Mouse (Mus musculus): Measurements from ENCODE around the gene Zc3hc1. TPM values are rescaled to one million over a fixed set of nuclear protein-coding genes. Genes with fewer than 3 reads are reported as not detected.

The Zc3hc1 gene
- 36.1 and 42.4 TPM in 2 replicates for polyA plus RNA-seq (2015; fragmentation: Nextera tagmentation; extraction: Ambion mirVana)

DNA sequence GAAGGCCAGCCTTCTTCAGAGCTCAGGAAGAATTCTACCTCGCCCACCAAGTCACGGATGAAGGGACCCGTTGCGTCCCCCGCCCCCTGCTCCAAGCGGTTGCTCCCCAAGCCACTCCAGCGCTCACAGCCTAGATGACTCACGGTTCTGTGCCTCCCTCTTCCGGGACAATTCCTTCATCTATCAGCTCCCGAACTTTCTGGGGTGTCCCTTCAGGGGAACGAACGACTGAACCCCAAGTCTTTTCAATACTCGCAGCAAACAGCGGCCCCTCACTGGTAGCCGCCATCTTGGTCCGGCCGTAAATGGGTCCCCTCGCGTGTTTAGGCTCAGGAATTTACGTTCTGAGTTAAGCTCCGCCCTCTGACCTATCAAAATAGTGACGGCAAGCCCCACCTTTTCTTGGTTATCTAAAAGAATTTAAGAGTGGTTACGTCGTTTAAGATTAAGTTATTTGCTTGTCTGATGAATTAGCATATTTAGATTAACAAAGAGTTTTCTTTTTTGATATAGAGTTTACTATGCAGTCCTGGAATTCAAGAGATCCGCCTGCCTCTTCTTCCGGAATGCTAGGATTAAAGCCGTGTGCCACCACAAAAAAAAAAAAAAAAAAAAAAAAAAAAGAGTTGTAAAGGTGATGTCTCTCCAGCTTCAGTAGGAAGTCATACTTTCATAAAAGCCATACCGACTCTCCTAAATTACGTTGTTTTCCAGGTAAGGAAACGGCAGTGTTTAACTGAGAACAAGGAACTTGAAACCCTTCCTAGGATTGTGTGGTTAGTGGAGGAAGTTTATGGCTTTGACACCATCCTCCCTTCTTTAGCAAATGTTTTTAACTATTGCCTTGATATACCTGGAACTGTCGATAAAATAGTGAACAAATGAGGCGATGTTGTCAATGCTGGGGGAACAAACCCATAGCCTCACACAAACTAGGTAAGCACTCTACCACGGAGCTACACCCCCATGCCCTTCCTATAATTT lies at the start of gene Zc3hc1:
TSS of gene Zc3hc1 (minus strand) at position 315 of the 984 bp plus-strand sequence.
- Histone ChIP-seq H3K9me3 (replicated peaks) (no peaks in the 10 kb centered on the region), H3K4me1 (replicated peaks) (peaks cover 5% of the 10 kb centered on the region; the same call in 1 of the 2 replicates), H3K27me3 (no peaks in the 10 kb centered on the region), H3K4me2 (peak within 1 kb of the TSS; percentile 62), H3K4me3 (peak within 1 kb of the TSS; percentile 88), H3K36me3 (peaks cover 13% of the 10 kb centered on the region), H3K27ac (peak within 1 kb of the TSS; percentile 26; the same call in 1 of the 2 replicates), H3K9ac (peak within 1 kb of the TSS; percentile 78)
- 16% methylated on average over 33 of the region's 33 CpGs for WGBS
- no peak for ATAC-seq (replicated peaks; ENCODE audit: insufficient number of reproducible peaks, insufficient read depth, low FRiP score, low read depth)

DNA sequence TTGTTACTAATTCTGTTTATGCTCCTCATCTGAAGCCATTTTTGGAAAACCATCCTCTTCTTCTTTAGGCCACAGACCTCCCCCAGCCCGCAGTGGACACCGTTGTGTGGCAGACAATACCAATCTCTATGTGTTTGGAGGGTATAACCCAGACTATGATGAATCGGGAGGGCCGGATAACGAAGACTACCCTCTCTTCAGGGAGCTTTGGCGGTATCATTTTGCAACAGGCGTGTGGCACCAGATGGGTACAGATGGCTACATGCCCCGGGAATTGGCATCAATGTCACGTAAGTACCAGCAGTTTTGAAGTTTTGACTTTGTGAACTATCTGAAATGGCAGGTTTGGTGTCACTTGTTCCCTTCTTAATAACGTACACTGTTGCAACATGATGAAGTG lies 48.7 kb upstream of the Zc3hc1 start:
- no peak overlapping the region for H3K27ac ChIP-seq

DNA sequence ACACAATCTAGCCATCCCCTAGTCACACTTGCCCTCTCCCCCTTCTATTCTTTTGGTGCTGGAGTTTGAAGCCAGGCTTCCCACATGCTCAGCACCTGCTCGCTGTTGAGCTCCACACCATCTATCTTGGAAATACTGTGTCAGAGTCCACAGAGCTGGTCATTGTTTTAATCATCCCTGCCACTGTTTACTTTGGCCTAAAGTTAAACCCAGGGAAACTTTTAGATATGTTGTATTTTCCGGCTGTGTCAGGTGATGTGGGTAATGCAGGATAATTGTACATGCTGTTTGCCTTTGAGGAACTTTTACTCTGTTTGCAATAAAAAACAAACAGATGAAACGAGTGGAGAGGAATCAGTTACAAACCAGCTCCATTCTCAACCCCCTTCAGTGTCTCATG lies 46.2 kb upstream of the Zc3hc1 start:
- Histone ChIP-seq H3K27me3 (no peaks in the 10 kb centered on the region), H3K9ac (no peak overlapping the region), H3K4me2 (no peak overlapping the region), H3K4me3 (no peak overlapping the region), H3K9me3 (replicated peaks) (no peaks in the 10 kb centered on the region), H3K36me3 (peaks cover 12% of the 10 kb centered on the region; the same call in 1 of the 2 replicates), H3K4me1 (replicated peaks) (peaks cover 13% of the 10 kb centered on the region; the same call in 1 of the 2 replicates), H3K27ac (no peak overlapping the region)
- ATAC-seq (replicated peaks; ENCODE audit: insufficient number of reproducible peaks, insufficient read depth, low FRiP score, low read depth) = no peak
- WGBS = 62% methylated on average over 3 of the region's 3 CpGs

More for the DNA sequence above, 48.7 kb upstream of the Zc3hc1 start:
- no peak for ATAC-seq (replicated peaks; ENCODE audit: insufficient number of reproducible peaks, insufficient read depth, low FRiP score, low read depth)
- Histone ChIP-seq H3K36me3 (peaks cover 31% of the 10 kb centered on the region), H3K27me3 (no peaks in the 10 kb centered on the region), H3K4me3 (no peak overlapping the region), H3K4me1 (replicated peaks) (peaks cover 6% of the 10 kb centered on the region; the same call in 1 of the 2 replicates), H3K9me3 (replicated peaks) (no peaks in the 10 kb centered on the region), H3K4me2 (no peak overlapping the region), H3K9ac (no peak overlapping the region)
- 96% methylated on average over 10 of the region's 10 CpGs for WGBS

DNA sequence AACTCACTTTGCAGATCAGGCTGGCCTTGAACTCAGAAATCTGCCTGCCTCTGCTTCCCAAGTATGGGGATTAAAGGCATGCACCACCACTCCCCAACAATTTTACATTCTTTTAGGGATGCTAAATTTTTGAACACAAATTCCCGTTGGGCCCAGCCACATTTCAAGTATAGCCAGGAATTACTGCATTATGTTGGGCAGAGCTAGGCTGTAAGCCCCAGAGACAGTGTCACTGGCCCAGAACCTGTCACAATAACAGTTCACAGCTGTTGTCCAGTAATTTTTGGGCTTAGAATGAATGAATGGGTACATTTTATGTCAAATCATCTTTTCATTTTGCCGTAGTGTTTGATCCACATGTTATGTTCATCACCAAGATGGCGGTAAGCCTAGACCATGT lies 45.6 kb upstream of the Zc3hc1 start:
- H3K36me3 ChIP-seq = peaks cover 6% of the 10 kb centered on the region; the same call in 1 of the 2 replicates
- H3K27ac ChIP-seq = no peak overlapping the region
- ATAC-seq (replicated peaks; ENCODE audit: insufficient number of reproducible peaks, insufficient read depth, low FRiP score, low read depth) = no peak
- H3K27me3 ChIP-seq = no peaks in the 10 kb centered on the region
- H3K9me3 ChIP-seq (replicated peaks) = no peaks in the 10 kb centered on the region
- H3K4me2 ChIP-seq = no peak overlapping the region
- 83% methylated on average over 3 of the region's 3 CpGs for WGBS
- H3K4me1 ChIP-seq (replicated peaks) = peaks cover 13% of the 10 kb centered on the region; the same call in 1 of the 2 replicates
- H3K4me3 ChIP-seq = no peak overlapping the region
- H3K9ac ChIP-seq = no peak overlapping the region

DNA sequence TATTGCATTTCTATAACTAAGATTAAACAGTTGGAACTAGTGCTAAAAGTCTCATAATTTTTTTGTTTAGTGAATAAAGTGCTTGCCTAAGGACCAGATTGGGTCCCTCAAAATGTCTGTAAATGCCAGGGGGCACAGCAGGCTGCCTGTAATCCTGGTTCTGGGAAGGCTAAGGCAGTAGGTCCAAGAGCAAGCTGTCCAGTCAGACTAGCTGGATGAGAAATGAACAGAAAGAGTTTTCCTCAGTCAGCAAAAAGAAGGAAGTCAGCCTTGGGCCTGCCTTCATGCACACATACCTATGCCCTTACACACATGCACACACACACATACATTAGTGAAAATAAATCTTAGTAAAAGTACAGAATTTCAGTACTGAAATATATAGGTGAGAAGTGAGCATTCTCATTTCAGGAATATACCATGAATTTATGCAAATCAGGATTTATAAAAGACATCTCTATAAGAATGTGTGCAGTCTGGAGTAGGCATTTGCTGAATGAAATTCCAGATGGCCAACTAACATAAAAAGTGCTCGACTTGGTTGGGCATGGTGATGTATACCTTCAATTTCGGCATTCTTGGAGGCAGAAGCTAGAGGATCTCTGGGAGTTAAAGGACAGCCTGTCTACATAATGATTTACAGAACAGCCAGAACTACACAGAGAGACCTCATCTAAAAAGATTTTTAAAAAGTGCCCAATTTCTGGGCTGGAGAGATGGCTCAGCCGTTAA lies 41.8 kb upstream of the Zc3hc1 start:
- no peaks in the 10 kb centered on the region for H3K9me3 ChIP-seq (replicated peaks)
- no peak overlapping the region for H3K4me3 ChIP-seq
- H3K27ac ChIP-seq = peak overlapping the region; percentile 47
- no peaks in the 10 kb centered on the region for H3K27me3 ChIP-seq
- WGBS = 35% methylated on average over 3 of the region's 3 CpGs
- no peak for ATAC-seq (replicated peaks; ENCODE audit: insufficient number of reproducible peaks, insufficient read depth, low FRiP score, low read depth)
- no peaks in the 10 kb centered on the region for H3K36me3 ChIP-seq
- H3K4me2 ChIP-seq = no peak overlapping the region
- H3K4me1 ChIP-seq (replicated peaks) = peaks cover 13% of the 10 kb centered on the region; the same call in 1 of the 2 replicates
- no peak overlapping the region for H3K9ac ChIP-seq

DNA sequence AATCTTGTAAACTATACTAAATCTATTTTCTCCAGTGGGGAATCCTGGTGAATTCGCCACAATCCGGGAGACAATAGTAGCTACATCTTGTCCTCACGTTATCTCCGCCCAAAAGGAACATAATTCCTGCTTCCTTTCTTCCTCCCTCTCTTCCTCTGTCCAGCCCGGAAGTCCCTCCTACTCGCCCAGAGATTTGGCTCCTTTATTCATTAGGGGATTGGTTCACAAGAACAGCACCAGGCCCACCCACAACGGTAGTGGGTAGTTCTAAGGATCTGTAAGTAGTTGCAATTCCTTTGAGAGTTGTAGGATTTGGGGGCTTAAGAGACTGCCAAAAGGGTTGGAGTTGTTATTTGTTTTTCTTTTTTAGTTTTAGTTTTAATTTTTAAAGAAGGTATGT lies 26.0 kb upstream of the Zc3hc1 start:
- Histone ChIP-seq H3K9me3 (replicated peaks) (no peaks in the 10 kb centered on the region), H3K4me1 (replicated peaks) (no peaks in the 10 kb centered on the region), H3K4me2 (no peak overlapping the region), H3K27ac (no peak overlapping the region), H3K27me3 (no peaks in the 10 kb centered on the region), H3K4me3 (no peak overlapping the region), H3K36me3 (peaks cover 9% of the 10 kb centered on the region; the same call in 1 of the 2 replicates), H3K9ac (no peak overlapping the region)
- no peak for ATAC-seq (replicated peaks; ENCODE audit: insufficient number of reproducible peaks, insufficient read depth, low FRiP score, low read depth)
- WGBS = 81% methylated on average over 7 of the region's 7 CpGs

DNA sequence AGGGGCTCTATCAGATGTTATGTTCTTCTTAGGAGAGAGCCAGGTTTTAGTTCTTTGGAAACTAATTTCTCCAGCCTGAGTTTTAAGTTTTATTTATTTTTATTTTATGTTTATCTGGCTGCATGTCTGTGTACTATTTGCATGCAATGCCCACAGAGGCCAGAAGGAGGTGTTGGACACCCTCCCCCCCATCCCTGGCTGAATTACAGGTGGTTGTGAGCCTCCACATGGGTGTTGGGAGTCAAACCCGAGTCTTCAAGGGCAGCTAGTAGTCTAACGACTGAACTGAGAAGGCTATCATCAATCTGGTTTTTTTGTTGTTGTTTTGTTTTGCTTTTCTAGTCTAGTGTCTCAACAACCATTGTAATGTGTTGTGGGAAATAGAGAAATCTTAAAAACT lies 25.3 kb upstream of the Zc3hc1 start:
- no peaks in the 10 kb centered on the region for H3K9me3 ChIP-seq (replicated peaks)
- no peak overlapping the region for H3K4me3 ChIP-seq
- no peak overlapping the region for H3K9ac ChIP-seq
- no peaks in the 10 kb centered on the region for H3K4me1 ChIP-seq (replicated peaks)
- peaks cover 2% of the 10 kb centered on the region; the same call in 1 of the 2 replicates for H3K36me3 ChIP-seq
- H3K4me2 ChIP-seq = no peak overlapping the region
- H3K27ac ChIP-seq = no peak overlapping the region
- no peaks in the 10 kb centered on the region for H3K27me3 ChIP-seq
- 83% methylated on average over 2 of the region's 2 CpGs for WGBS
- ATAC-seq (replicated peaks; ENCODE audit: insufficient number of reproducible peaks, insufficient read depth, low FRiP score, low read depth) = no peak

DNA sequence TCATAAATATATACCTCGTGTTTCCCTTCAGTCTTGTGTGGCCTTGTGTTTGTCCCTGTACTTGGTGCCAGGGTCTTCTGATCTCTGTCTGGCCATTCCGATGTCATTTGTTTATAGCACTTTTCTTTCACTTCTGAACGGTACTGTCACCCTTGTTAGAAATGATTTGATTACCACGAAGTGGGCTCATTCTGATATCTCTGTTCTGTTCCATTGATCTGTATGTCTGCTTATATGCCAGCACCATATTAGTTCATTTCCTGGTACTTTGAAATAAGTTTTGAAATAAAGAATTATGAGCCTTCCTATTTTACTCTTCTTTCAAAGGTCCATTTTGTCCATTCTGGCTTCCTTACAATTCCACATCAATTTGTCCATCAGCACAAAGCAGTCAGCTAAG lies 20.5 kb upstream of the Zc3hc1 start:
- no peaks in the 10 kb centered on the region for H3K9me3 ChIP-seq (replicated peaks)
- H3K27me3 ChIP-seq = no peaks in the 10 kb centered on the region
- WGBS = 72% methylated on average over 4 of the region's 4 CpGs
- H3K27ac ChIP-seq = no peak overlapping the region
- no peak overlapping the region for H3K4me3 ChIP-seq
- H3K4me2 ChIP-seq = no peak overlapping the region
- H3K36me3 ChIP-seq = no peaks in the 10 kb centered on the region
- no peak for ATAC-seq (replicated peaks; ENCODE audit: insufficient number of reproducible peaks, insufficient read depth, low FRiP score, low read depth)
- no peaks in the 10 kb centered on the region for H3K4me1 ChIP-seq (replicated peaks)
- no peak overlapping the region for H3K9ac ChIP-seq

DNA sequence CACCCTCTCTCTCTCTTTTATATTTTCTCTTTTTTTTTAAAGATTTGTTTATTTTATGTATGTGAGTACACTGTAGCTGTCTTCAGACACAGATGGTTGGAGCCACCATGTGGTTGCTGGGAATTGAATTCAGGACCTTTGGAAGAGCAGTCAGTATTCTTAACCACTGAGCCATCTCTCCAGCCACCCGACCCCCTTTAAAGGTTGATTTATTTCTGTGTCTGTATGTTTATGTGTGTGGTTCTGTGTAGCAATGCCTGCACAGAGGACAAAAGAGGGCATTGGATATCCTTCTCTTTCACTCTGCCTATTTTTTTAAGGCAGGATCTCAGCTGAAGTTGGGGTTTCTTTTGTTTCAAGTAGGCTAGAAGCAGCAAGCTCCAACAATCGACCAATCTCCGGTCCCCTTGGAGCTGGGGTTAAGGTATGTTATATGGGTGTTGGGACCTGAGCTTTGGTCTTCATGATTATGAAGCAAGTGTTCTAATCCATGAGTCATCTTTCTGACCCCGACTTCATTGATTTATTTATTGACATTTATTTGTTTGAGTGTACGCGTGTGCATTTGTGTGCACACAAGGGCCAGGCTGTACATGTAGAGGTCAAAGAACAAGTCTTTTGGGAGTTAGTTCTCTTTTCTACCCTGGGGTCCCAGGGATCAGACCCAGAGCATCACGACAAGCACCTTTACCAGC lies 18.7 kb upstream of the Zc3hc1 start:
- ATAC-seq (replicated peaks; ENCODE audit: insufficient number of reproducible peaks, insufficient read depth, low FRiP score, low read depth) = no peak
- H3K4me3 ChIP-seq = no peak overlapping the region
- 90% methylated on average over 7 of the region's 7 CpGs for WGBS
- H3K9ac ChIP-seq = no peak overlapping the region
- H3K9me3 ChIP-seq (replicated peaks) = no peaks in the 10 kb centered on the region
- 0 out of 2 replicates have a peak, but pooled peaks cover 3% of the 10 kb centered on the region for H3K4me1 ChIP-seq (replicated peaks)
- H3K4me2 ChIP-seq = no peak overlapping the region
- H3K36me3 ChIP-seq = no peaks in the 10 kb centered on the region
- H3K27ac ChIP-seq = no peak overlapping the region
- no peaks in the 10 kb centered on the region for H3K27me3 ChIP-seq

DNA sequence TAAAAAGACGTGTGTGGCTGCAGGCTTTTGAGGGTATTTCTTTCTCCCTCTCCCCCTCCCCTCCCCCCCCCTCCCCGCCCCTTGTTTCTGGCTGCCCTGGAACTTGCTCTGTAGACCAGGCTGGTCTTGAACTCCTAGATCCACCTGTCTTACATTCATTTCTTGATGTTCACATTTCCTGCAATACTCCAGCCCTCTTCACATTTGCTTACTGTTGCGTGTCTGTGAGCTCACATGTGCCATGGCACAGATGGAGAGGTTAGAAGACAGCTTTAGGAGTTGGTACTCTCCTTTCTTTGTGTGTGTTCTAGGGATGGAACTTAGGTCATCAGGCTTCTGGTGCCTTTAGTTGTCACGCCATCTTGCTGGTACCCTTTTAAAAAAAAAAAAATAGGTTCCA lies 17.4 kb upstream of the Zc3hc1 start:
- no peak overlapping the region for H3K27ac ChIP-seq
- WGBS = 90% methylated on average over 4 of the region's 4 CpGs
- ATAC-seq (replicated peaks; ENCODE audit: insufficient number of reproducible peaks, insufficient read depth, low FRiP score, low read depth) = no peak

DNA sequence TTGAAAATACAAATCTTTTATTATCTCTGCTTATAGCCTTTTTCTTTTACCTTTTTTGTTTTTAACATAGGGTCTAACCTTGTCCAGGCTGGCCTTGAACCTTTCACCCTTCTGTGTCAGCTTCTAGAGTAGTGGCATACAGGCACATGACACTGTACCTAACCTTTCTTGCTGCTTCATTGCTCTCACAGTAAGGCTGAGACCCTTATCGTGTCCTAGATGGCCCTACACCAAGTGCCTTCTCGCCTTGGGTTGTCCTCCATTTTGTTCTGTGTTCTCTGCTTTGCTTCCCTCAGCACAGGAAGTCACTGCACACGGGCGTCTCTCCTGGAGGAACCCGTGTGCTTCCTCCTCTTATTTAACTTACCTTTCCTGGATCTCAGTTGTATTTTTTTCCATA lies 13.8 kb upstream of the Zc3hc1 start:
- no peaks in the 10 kb centered on the region for H3K27me3 ChIP-seq
- H3K4me2 ChIP-seq = no peak overlapping the region
- H3K9me3 ChIP-seq (replicated peaks) = no peaks in the 10 kb centered on the region
- ATAC-seq (replicated peaks; ENCODE audit: insufficient number of reproducible peaks, insufficient read depth, low FRiP score, low read depth) = no peak
- H3K36me3 ChIP-seq = no peaks in the 10 kb centered on the region
- peaks cover 3% of the 10 kb centered on the region; the same call in 1 of the 2 replicates for H3K4me1 ChIP-seq (replicated peaks)
- H3K4me3 ChIP-seq = no peak overlapping the region
- no peak overlapping the region for H3K27ac ChIP-seq
- 74% methylated on average over 5 of the region's 5 CpGs for WGBS
- H3K9ac ChIP-seq = no peak overlapping the region

More for the DNA sequence above, 17.4 kb upstream of the Zc3hc1 start:
- Histone ChIP-seq H3K9me3 (replicated peaks) (no peaks in the 10 kb centered on the region), H3K9ac (no peak overlapping the region), H3K27me3 (no peaks in the 10 kb centered on the region), H3K4me2 (no peak overlapping the region), H3K36me3 (no peaks in the 10 kb centered on the region), H3K4me1 (replicated peaks) (peaks cover 3% of the 10 kb centered on the region; the same call in 1 of the 2 replicates), H3K4me3 (no peak overlapping the region)

Measured in heart, embryonic 15.5 days (tissue).